Mouse (Mus musculus) kidney, postnatal 0 days (tissue): ENCODE measurements around the gene A830031A19Rik. TPM values are rescaled to one million over a fixed set of nuclear protein-coding genes. Genes with fewer than 3 reads are reported as not detected.

Source experiments
- ATAC-seq: fragments of 200-750 bp; cut with Nextera tagmentation; replicated peaks from 2 replicates; pipeline ENCODE4 v1.8.0; 2017; ENCODE audit warnings: low read depth, moderate number of reproducible peaks, moderate TSS enrichment, moderate library complexity; ENCODE audit not compliant: low FRiP score
- DNase-seq: peaks from one replicate; pipeline ENCODE4 v3.0.0-alpha.2; 2016; ENCODE audit warnings: low spot score
- H3K27ac ChIP-seq: fragments of 300-500 bp; sonication (generic); 2 replicates; pipeline ENCODE4 v1.5.1; 2014; ENCODE audit warnings: mild to moderate bottlenecking
- H3K27me3 ChIP-seq: fragments of 300-500 bp; sonication (generic); 2 replicates; pipeline ENCODE4 v1.6.1; 2014; ENCODE audit warnings: low read length, mixed read lengths; ENCODE audit not compliant: insufficient read depth
- H3K36me3 ChIP-seq: fragments of 300-500 bp; sonication (generic); 2 replicates; pipeline ENCODE4 v1.6.1; 2014; ENCODE audit warnings: low read length, mixed read lengths; ENCODE audit not compliant: insufficient read depth
- H3K4me1 ChIP-seq: fragments of 300-500 bp; sonication (generic); replicated peaks from 2 replicates; pipeline ENCODE4 v1.6.1; 2014; ENCODE audit warnings: antibody characterized with exemption, low read length, mixed read lengths; ENCODE audit not compliant: insufficient read depth
- H3K4me2 ChIP-seq: fragments of 300-500 bp; sonication (generic); 2 replicates; pipeline ENCODE4 v1.6.1; 2014; ENCODE audit warnings: mild to moderate bottlenecking, low read length, moderate library complexity, mixed read lengths
- H3K4me3 ChIP-seq: fragments of 300-500 bp; sonication (generic); replicated peaks from 2 replicates; pipeline ENCODE4 v1.5.1; 2014; ENCODE audit warnings: low read depth, low read length
- H3K9ac ChIP-seq: fragments of 300-500 bp; sonication (generic); 2 replicates; pipeline ENCODE4 v1.6.1; 2014; ENCODE audit warnings: low read depth, low read length
- H3K9me3 ChIP-seq: fragments of 300-500 bp; sonication (generic); replicated peaks from 2 replicates; pipeline ENCODE4 v1.6.1; 2016; ENCODE audit warnings: low read length, inconsistent platforms, mixed read lengths
- CTCF ChIP-seq: IDR thresholded peaks from 2 replicates; pipeline ENCODE4 v1.5.1; 2016; ENCODE audit warnings: antibody characterized with exemption, low read depth, mild to moderate bottlenecking, moderate library complexity
- WGBS: fragments of 180-500 bp; shearing (Covaris S2); extraction: QIAGEN DNeasy Blood & Tissue Kit; methylation state at CpG from one replicate; pipeline ENCODE4 v1.1.7; 2014; 5-methylcytosine and 5-hydroxymethylcytosine counted together
- polyA plus RNA-seq: library from polyadenylated mRNA; unstranded; fragments of >200 nt; fragmentation: Nextera tagmentation; extraction: Ambion mirVana; gene quantifications from 2 replicates; pipeline ENCODE4 v1.2.1, GENCODE M21; 2015

A830031A19Rik gene
- polyA plus RNA-seq, 1 experiment from 2014 or later: not detected

- Histone ChIP-seq H3K27ac (no peak overlapping the region), H3K27me3 (no peaks in the 10 kb centered on the region), H3K9me3 (no peaks in the 10 kb centered on the region), H3K4me2 (no peak overlapping the region), H3K36me3 (no peaks in the 10 kb centered on the region), H3K4me1 (no peaks in the 10 kb centered on the region), H3K9ac (no peak overlapping the region), H3K4me3 (no peak overlapping the region)
- no peak for TF ChIP-seq CTCF
- 61% methylated on average over 1 of the region's 1 CpGs for WGBS
- no peak for ATAC-seq
- DNase-seq: no peak
Measured at GRCm38 (mm10) chr11:24020760-24021159, 54.1 kb downstream of the A830031A19Rik start.

- ATAC-seq (no peak), DNase-seq (no peak)
- H3K36me3 ChIP-seq: no peaks in the 10 kb centered on the region
- no peak overlapping the region for H3K9ac ChIP-seq
- H3K27me3 ChIP-seq: no peaks in the 10 kb centered on the region
- no peak overlapping the region for H3K4me3 ChIP-seq
- H3K4me2 ChIP-seq: no peak overlapping the region
- no peaks in the 10 kb centered on the region for H3K4me1 ChIP-seq
- H3K9me3 ChIP-seq: no peaks in the 10 kb centered on the region
- no peak overlapping the region for H3K27ac ChIP-seq
- WGBS: 69% methylated on average over 2 of the region's 2 CpGs
- no peak for TF ChIP-seq CTCF
Measured at GRCm38 (mm10) chr11:24018783-24019182, 56.1 kb downstream of the A830031A19Rik start.

- WGBS: 40% methylated on average over 2 of the region's 2 CpGs
- Histone ChIP-seq H3K9me3 (no peaks in the 10 kb centered on the region), H3K27me3 (no peaks in the 10 kb centered on the region), H3K4me2 (no peak overlapping the region), H3K27ac (no peak overlapping the region), H3K9ac (no peak overlapping the region), H3K36me3 (no peaks in the 10 kb centered on the region), H3K4me1 (no peaks in the 10 kb centered on the region), H3K4me3 (no peak overlapping the region)
- DNase-seq (no peak), ATAC-seq (no peak)
- TF ChIP-seq CTCF: no peak
Measured at GRCm38 (mm10) chr11:24016647-24017179, 58.1 kb downstream of the A830031A19Rik start.

- Histone ChIP-seq H3K36me3 (no peaks in the 10 kb centered on the region), H3K9me3 (no peaks in the 10 kb centered on the region), H3K4me3 (no peak overlapping the region), H3K27me3 (no peaks in the 10 kb centered on the region), H3K9ac (no peak overlapping the region), H3K4me1 (no peaks in the 10 kb centered on the region), H3K27ac (no peak overlapping the region), H3K4me2 (no peak overlapping the region)
- 77% methylated on average over 3 of the region's 3 CpGs for WGBS
- TF ChIP-seq CTCF: no peak
- DNase-seq (no peak), ATAC-seq (no peak)
Measured at GRCm38 (mm10) chr11:24016049-24016448, 58.8 kb downstream of the A830031A19Rik start.

GRCm38 (mm10) chr11:24014642-24015041 is 60.2 kb downstream of the A830031A19Rik start:
- WGBS: 63% methylated on average over 5 of the region's 5 CpGs
- TF ChIP-seq CTCF: no peak
- H3K9me3 ChIP-seq: no peaks in the 10 kb centered on the region
- H3K27me3 ChIP-seq: no peaks in the 10 kb centered on the region
- H3K4me1 ChIP-seq: no peaks in the 10 kb centered on the region
- no peak for ATAC-seq
- DNase-seq: peak; percentile 11
- H3K4me3 ChIP-seq: no peak overlapping the region
- no peak overlapping the region for H3K4me2 ChIP-seq
- H3K36me3 ChIP-seq: no peaks in the 10 kb centered on the region
- no peak overlapping the region for H3K9ac ChIP-seq
- no peak overlapping the region for H3K27ac ChIP-seq

GRCm38 (mm10) chr11:24012301-24012700 is 62.6 kb downstream of the A830031A19Rik start:
- Histone ChIP-seq H3K4me1 (no peaks in the 10 kb centered on the region), H3K27me3 (no peaks in the 10 kb centered on the region), H3K9me3 (no peaks in the 10 kb centered on the region), H3K9ac (no peak overlapping the region), H3K36me3 (no peaks in the 10 kb centered on the region), H3K4me2 (no peak overlapping the region), H3K27ac (no peak overlapping the region), H3K4me3 (no peak overlapping the region)
- ATAC-seq: no peak
- no peak for TF ChIP-seq CTCF
- 97% methylated on average over 1 of the region's 1 CpGs for WGBS
- DNase-seq: no peak

GRCm38 (mm10) chr11:24008976-24009375 is 65.9 kb downstream of the A830031A19Rik start:
- no peak for TF ChIP-seq CTCF
- Histone ChIP-seq H3K27ac (no peak overlapping the region), H3K36me3 (no peaks in the 10 kb centered on the region), H3K9me3 (no peaks in the 10 kb centered on the region), H3K4me3 (no peak overlapping the region), H3K4me2 (no peak overlapping the region), H3K4me1 (no peaks in the 10 kb centered on the region), H3K9ac (no peak overlapping the region), H3K27me3 (no peaks in the 10 kb centered on the region)
- ATAC-seq: no peak
- no peak for DNase-seq
- 84% methylated on average over 5 of the region's 5 CpGs for WGBS
